Mouse (Mus musculus) stomach, embryonic 14.5 days (tissue): Measurements from ENCODE around the gene Bmpr1a. TPM values are rescaled to one million over a fixed set of nuclear protein-coding genes. Genes with fewer than 3 reads are reported as not detected.

Experiments used
- ATAC-seq: fragments of 200-750 bp; cut with Nextera tagmentation; 2 replicates; pipeline ENCODE4 v1.8.0; 2017; ENCODE audit warnings: low read depth, moderate TSS enrichment; ENCODE audit not compliant: insufficient number of reproducible peaks, insufficient read depth, low FRiP score
- H3K27ac ChIP-seq: fragments of 300-500 bp; sonication (generic); 2 replicates; pipeline ENCODE4 v1.5.1; 2014; ENCODE audit warnings: mild to moderate bottlenecking, low read length, moderate library complexity, mixed read lengths
- H3K27me3 ChIP-seq: fragments of 300-500 bp; sonication (generic); 2 replicates; pipeline ENCODE4 v1.6.1; 2014; ENCODE audit warnings: low read length, control low read depth, mixed read lengths; ENCODE audit not compliant: control insufficient read depth, insufficient read depth
- H3K36me3 ChIP-seq: fragments of 300-500 bp; sonication (generic); 2 replicates; pipeline ENCODE4 v1.6.1; 2014; ENCODE audit warnings: mild to moderate bottlenecking, control low read depth, low read length, moderate library complexity, mixed read lengths; ENCODE audit not compliant: control insufficient read depth, insufficient read depth
- H3K4me1 ChIP-seq: fragments of 300-500 bp; sonication (generic); 2 replicates; pipeline ENCODE4 v1.6.1; 2014; ENCODE audit warnings: low read length, control low read depth, mixed read lengths; ENCODE audit not compliant: control insufficient read depth, insufficient read depth
- H3K4me2 ChIP-seq: fragments of 300-500 bp; sonication (generic); replicated peaks from 2 replicates; pipeline ENCODE4 v1.6.1; 2014; ENCODE audit warnings: low read depth, low read length, control low read depth
- H3K4me3 ChIP-seq: fragments of 300-500 bp; sonication (generic); 2 replicates; pipeline ENCODE4 v1.5.1; 2014; ENCODE audit warnings: low read depth, low read length, control low read depth
- H3K9ac ChIP-seq: fragments of 300-500 bp; sonication (generic); replicated peaks from 2 replicates; pipeline ENCODE4 v1.6.1; 2014; ENCODE audit warnings: low read depth, mild to moderate bottlenecking, control low read depth, low read length, moderate library complexity, mixed read lengths
- H3K9me3 ChIP-seq: fragments of 300-500 bp; sonication (generic); 2 replicates; pipeline ENCODE4 v1.6.1; 2016; ENCODE audit warnings: low read depth, low read length, control low read depth; ENCODE audit not compliant: control insufficient read depth
- WGBS: fragments of 180-500 bp; shearing (Covaris S2); extraction: QIAGEN DNeasy Blood & Tissue Kit; methylation state at CpG from one replicate; pipeline ENCODE4 v1.1.7; 2014; 5-methylcytosine and 5-hydroxymethylcytosine counted together
- polyA plus RNA-seq: library from polyadenylated mRNA; unstranded; fragments of >200 nt; fragmentation: Nextera tagmentation; extraction: Ambion mirVana; gene quantifications from 2 replicates; pipeline ENCODE4 v1.2.1, GENCODE M21; 2014

Bmpr1a gene
- polyA plus RNA-seq, 1 experiment from 2014 or later, result 62.8 TPM

GRCm38 (mm10) chr14:34397871-34398270 is 105.3 kb downstream of the Bmpr1a start:
- H3K9me3 ChIP-seq, result no peaks in the 10 kb centered on the region
- H3K9ac ChIP-seq, result no peak overlapping the region
- WGBS, result 87% methylated on average over 5 of the region's 5 CpGs
- no peak overlapping the region for H3K4me2 ChIP-seq
- H3K27me3 ChIP-seq, result no peaks in the 10 kb centered on the region
- no peak for ATAC-seq
- no peak overlapping the region for H3K27ac ChIP-seq
- H3K4me1 ChIP-seq, result no peaks in the 10 kb centered on the region
- H3K36me3 ChIP-seq, result no peaks in the 10 kb centered on the region; the same call in 1 of the 2 replicates
- H3K4me3 ChIP-seq, result no peak overlapping the region

- 79% methylated on average over 4 of the region's 4 CpGs for WGBS
- ATAC-seq, result no peak
These were observed 109.8 kb downstream of the Bmpr1a start for GRCm38 (mm10) chr14:34393295-34393694.

GRCm38 (mm10) chr14:34382921-34383704 is 120.0 kb downstream of the Bmpr1a start:
- no peak for ATAC-seq

More at GRCm38 (mm10) chr14:34393295-34393694, 109.8 kb downstream of the Bmpr1a start:
- no peak overlapping the region for H3K4me2 ChIP-seq
- no peak overlapping the region for H3K4me3 ChIP-seq
- H3K9ac ChIP-seq, result no peak overlapping the region
- H3K9me3 ChIP-seq, result no peaks in the 10 kb centered on the region
- H3K27ac ChIP-seq, result no peak overlapping the region
- no peaks in the 10 kb centered on the region for H3K4me1 ChIP-seq
- H3K36me3 ChIP-seq, result no peaks in the 10 kb centered on the region
- no peaks in the 10 kb centered on the region for H3K27me3 ChIP-seq

GRCm38 (mm10) chr14:34378560-34379331 is 124.4 kb downstream of the Bmpr1a start:
- H3K27ac ChIP-seq, result peak overlapping the region; percentile 62; the same call in 1 of the 2 replicates
- no peak overlapping the region for H3K4me2 ChIP-seq
- ATAC-seq, result peak; percentile 59; the same call in 1 of the 2 replicates
- no peaks in the 10 kb centered on the region for H3K36me3 ChIP-seq
- H3K27me3 ChIP-seq, result no peaks in the 10 kb centered on the region
- no peaks in the 10 kb centered on the region for H3K9me3 ChIP-seq
- peaks cover 15% of the 10 kb centered on the region; the same call in 1 of the 2 replicates for H3K4me1 ChIP-seq
- 30% methylated on average over 11 of the region's 11 CpGs for WGBS
- H3K4me3 ChIP-seq, result no peak overlapping the region
- no peak overlapping the region for H3K9ac ChIP-seq

More at GRCm38 (mm10) chr14:34382921-34383704, 120.0 kb downstream of the Bmpr1a start:
- Histone ChIP-seq H3K9ac (no peak overlapping the region), H3K4me3 (no peak overlapping the region), H3K27ac (no peak overlapping the region), H3K4me2 (no peak overlapping the region), H3K27me3 (no peaks in the 10 kb centered on the region), H3K36me3 (no peaks in the 10 kb centered on the region), H3K9me3 (no peaks in the 10 kb centered on the region), H3K4me1 (peaks cover 5% of the 10 kb centered on the region; the same call in 1 of the 2 replicates)
- 91% methylated on average over 9 of the region's 9 CpGs for WGBS

- Histone ChIP-seq H3K4me3 (no peak overlapping the region), H3K4me2 (no peak overlapping the region), H3K27me3 (no peaks in the 10 kb centered on the region), H3K9ac (no peak overlapping the region), H3K27ac (no peak overlapping the region), H3K9me3 (no peaks in the 10 kb centered on the region), H3K36me3 (no peaks in the 10 kb centered on the region), H3K4me1 (peaks cover 16% of the 10 kb centered on the region; the same call in 1 of the 2 replicates)
- WGBS, result 74% methylated on average over 4 of the region's 4 CpGs
- ATAC-seq, result no peak
These were observed 126.0 kb downstream of the Bmpr1a start for GRCm38 (mm10) chr14:34377121-34377520.

GRCm38 (mm10) chr14:34375941-34376340 is 127.2 kb downstream of the Bmpr1a start:
- Histone ChIP-seq H3K9ac (no peak overlapping the region), H3K36me3 (no peaks in the 10 kb centered on the region), H3K4me3 (no peak overlapping the region; the same call in 1 of the 2 replicates), H3K4me2 (no peak overlapping the region), H3K27me3 (no peaks in the 10 kb centered on the region), H3K27ac (no peak overlapping the region), H3K9me3 (no peaks in the 10 kb centered on the region), H3K4me1 (peaks cover 16% of the 10 kb centered on the region; the same call in 1 of the 2 replicates)
- no peak for ATAC-seq
- 83% methylated on average over 5 of the region's 5 CpGs for WGBS

- H3K36me3 ChIP-seq, result no peaks in the 10 kb centered on the region
- no peak within 1 kb of the TSS; the same call in 1 of the 2 replicates for H3K4me2 ChIP-seq
- no peak within 1 kb of the TSS; the same call in 1 of the 2 replicates for H3K4me3 ChIP-seq
- no peak within 1 kb of the TSS; the same call in 1 of the 2 replicates for H3K9ac ChIP-seq
- H3K27me3 ChIP-seq, result no peaks in the 10 kb centered on the region
- ATAC-seq, result no peak
- 82% methylated on average over 13 of the region's 13 CpGs for WGBS
- no peak within 1 kb of the TSS for H3K27ac ChIP-seq
- peaks cover 16% of the 10 kb centered on the region; the same call in 1 of the 2 replicates for H3K4me1 ChIP-seq
- no peaks in the 10 kb centered on the region for H3K9me3 ChIP-seq
These were observed 127.7 kb downstream of the Bmpr1a start, which contains the start of gene Mmrn2 for GRCm38 (mm10) chr14:34375415-34375904. Gene Mmrn2 (plus strand): TSS chr14:34375465.

- ATAC-seq, result no peak
- no peak within 1 kb of the TSS for H3K4me2 ChIP-seq
These were observed 128.6 kb downstream of the Bmpr1a start, which contains the start of gene Sncg for GRCm38 (mm10) chr14:34374577-34374976. Gene Sncg (minus strand): TSS chr14:34374789.

More at GRCm38 (mm10) chr14:34374577-34374976, 128.6 kb downstream of the Bmpr1a start, which contains the start of gene Sncg:
- no peak within 1 kb of the TSS for H3K27ac ChIP-seq
- H3K4me1 ChIP-seq, result peaks cover 16% of the 10 kb centered on the region; the same call in 1 of the 2 replicates
- H3K9me3 ChIP-seq, result no peaks in the 10 kb centered on the region
- H3K27me3 ChIP-seq, result no peaks in the 10 kb centered on the region
- no peaks in the 10 kb centered on the region for H3K36me3 ChIP-seq
- WGBS, result 10% methylated on average over 10 of the region's 10 CpGs
- H3K4me3 ChIP-seq, result no peak within 1 kb of the TSS; the same call in 1 of the 2 replicates
- no peak within 1 kb of the TSS; the same call in 1 of the 2 replicates for H3K9ac ChIP-seq
